ENCODE assay signal across 8 mouse cellular contexts in the genomic region with DNA sequence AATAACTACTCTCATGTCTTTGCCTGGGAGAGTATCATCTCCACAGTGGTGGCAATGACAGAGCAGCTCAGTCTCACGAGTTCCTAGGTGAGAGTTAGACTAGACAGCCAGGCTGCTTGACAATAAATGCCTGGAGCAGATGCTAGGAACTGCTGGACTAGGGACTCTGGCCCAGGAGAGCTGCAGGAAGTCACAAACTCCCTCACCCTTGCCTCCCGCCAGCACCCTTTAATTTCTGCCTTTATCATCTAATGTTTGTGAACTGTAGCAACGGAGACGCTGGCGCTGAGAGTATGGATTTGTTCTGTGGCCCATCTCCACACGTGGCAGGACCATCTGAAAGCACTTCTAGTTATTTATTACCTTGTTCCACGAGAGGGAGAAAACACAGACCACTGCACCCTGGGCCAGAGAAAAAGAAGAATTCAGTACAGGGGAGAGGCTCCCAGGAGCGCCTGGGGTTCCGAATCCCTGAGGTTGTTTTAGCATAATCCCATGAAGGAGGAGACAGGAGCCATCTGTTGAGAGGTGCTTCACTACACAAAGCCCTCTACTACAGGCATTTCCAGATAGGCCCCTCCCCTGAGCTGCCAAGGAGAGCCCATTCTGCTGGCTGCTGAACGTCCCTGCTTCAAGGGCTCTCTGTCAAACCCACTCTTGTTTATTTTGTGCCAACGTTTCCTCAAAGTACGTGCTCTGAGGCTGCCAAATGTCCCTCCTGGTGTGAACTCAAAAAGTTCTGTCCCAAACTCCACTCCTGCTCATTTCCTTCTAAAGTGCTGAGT.
DNase-seq lines count a peak whose midpoint lies in the region; ATAC-seq and TF ChIP-seq lines count a peak whose summit lies in the region.

No protein-coding gene starts in this region.

- POLR2A ChIA-PET in Patski (lab: Charles Lee): no interaction called here

- H3K36me3 ChIP-seq in embryonic facial prominence, embryonic 10.5 days (replicated peaks): no peaks in the 10 kb centered on the region; the same call in 1 of the 2 replicates
- peaks cover 8% of the 10 kb centered on the region; the same call in 1 of the 2 replicates for H3K36me3 ChIP-seq in heart, postnatal 0 days (replicated peaks; ENCODE audit: control insufficient read depth, insufficient read depth, low read length)
- no peaks in the 10 kb centered on the region for H3K36me3 ChIP-seq in midbrain, embryonic 11.5 days (ENCODE audit: control insufficient read depth, insufficient read depth, low read length)

- H3K27me3 ChIP-seq in Patski: no peaks in the 10 kb centered on the region
- H3K27me3 ChIP-seq in embryonic facial prominence, embryonic 10.5 days (replicated peaks; ENCODE audit: low read depth, poor library complexity, severe bottlenecking): 0 out of 2 replicates have a peak, but pooled peaks cover 5% of the 10 kb centered on the region
- H3K27me3 ChIP-seq in heart, postnatal 0 days (ENCODE audit: control insufficient read depth, insufficient read depth, low read length): no peaks in the 10 kb centered on the region
- H3K27me3 ChIP-seq in midbrain, embryonic 11.5 days (ENCODE audit: control insufficient read depth, insufficient read depth, low read length): 0 out of 2 replicates have a peak, but pooled peaks cover 2% of the 10 kb centered on the region

- ATAC-seq in Patski: peak; percentile 33
- ATAC-seq in heart, postnatal 0 days (ENCODE audit: insufficient read depth, low read depth): peak; percentile 66; the same call in 1 of the 2 replicates
- peak; percentile 83 for ATAC-seq in midbrain, embryonic 11.5 days (ENCODE audit: low FRiP score)
- ATAC-seq in monocyte, adult 5-6 weeks (replicated peaks; ENCODE audit: insufficient number of reproducible peaks, low FRiP score, low TSS enrichment, poor library complexity, severe bottlenecking): no peak

- in situ Hi-C loops in Patski (cut with MboI; ENCODE audit: low pct_unique_long_range_greater_than_20kb): no loop called here

- peak overlapping the region; percentile 39 for H3K4me2 ChIP-seq in heart, postnatal 0 days (ENCODE audit: low read depth, low read length)
- H3K4me2 ChIP-seq in midbrain, embryonic 11.5 days: no peak overlapping the region

- H3K4me3 ChIP-seq in embryonic facial prominence, embryonic 10.5 days: no peak overlapping the region
- no peak overlapping the region for H3K4me3 ChIP-seq in heart, postnatal 0 days (ENCODE audit: low read depth, low read length)
- no peak overlapping the region for H3K4me3 ChIP-seq in midbrain, embryonic 11.5 days (ENCODE audit: low read depth, low read length)

- CTCF ChIA-PET in Patski (lab: Charles Lee): interaction anchor here (0.6 to 1.2 kb wide), 2 partner anchors 34 to 1032 kb away, joined by 3 read pairs; no protein-coding TSS in a partner anchor

- TF ChIP-seq CTCF in Patski (IDR thresholded peaks at IDR 0.05): no peak
- TF ChIP-seq CTCF in heart, postnatal 0 days (IDR thresholded peaks at IDR 0.05; ENCODE audit: low read depth): no peak

- TF ChIP-seq EP300 in heart, postnatal 0 days (IDR thresholded peaks at IDR 0.05; ENCODE audit: low read depth): 0 out of 2 replicates have a peak, but pooled peaks have one; percentile 20

- H3K9me3 ChIP-seq in embryonic facial prominence, embryonic 10.5 days: no peaks in the 10 kb centered on the region
- H3K9me3 ChIP-seq in heart, postnatal 0 days (replicated peaks; ENCODE audit: control insufficient read depth, low read length): no peaks in the 10 kb centered on the region
- H3K9me3 ChIP-seq in midbrain, embryonic 11.5 days (ENCODE audit: control insufficient read depth, low read length): no peaks in the 10 kb centered on the region

- H3K4me1 ChIP-seq in embryonic facial prominence, embryonic 10.5 days: peaks cover 16% of the 10 kb centered on the region
- peaks cover 28% of the 10 kb centered on the region for H3K4me1 ChIP-seq in heart, postnatal 0 days (ENCODE audit: control insufficient read depth, insufficient read depth)
- H3K4me1 ChIP-seq in midbrain, embryonic 11.5 days (ENCODE audit: control insufficient read depth, insufficient read depth, low read length): peaks cover 19% of the 10 kb centered on the region

- H3K27ac ChIP-seq in embryonic facial prominence, embryonic 10.5 days (replicated peaks): peak overlapping the region; percentile 77
- peak overlapping the region; percentile 88 for H3K27ac ChIP-seq in heart, postnatal 0 days (ENCODE audit: low read depth)
- H3K27ac ChIP-seq in midbrain, embryonic 11.5 days (ENCODE audit: low read depth, low read length): peak overlapping the region; percentile 71

- peak; percentile 10 for DNase-seq in Patski (ENCODE audit: low read depth, low spot score)
- peak; percentile 40 for DNase-seq in embryonic facial prominence, embryonic 10.5 days (ENCODE audit: low spot score)
- DNase-seq in heart, postnatal 0 days (ENCODE audit: low spot score): peak; percentile 55
- peak; percentile 29 to 36 for DNase-seq in kidney, postnatal 36 days
- no peak for DNase-seq in midbrain, embryonic 11.5 days (ENCODE audit: low spot score, missing footprints)
- DNase-seq in right cerebral cortex, postnatal 14 days: no peak
- no peak for DNase-seq in layer of hippocampus, adult 8-10 months (ENCODE audit: low spot score in 2 of 2)

- H3K9ac ChIP-seq in heart, postnatal 0 days (replicated peaks; ENCODE audit: low read depth, low read length): peak overlapping the region; percentile 39
- peak overlapping the region; percentile 29; the same call in 1 of the 2 replicates for H3K9ac ChIP-seq in midbrain, embryonic 11.5 days (ENCODE audit: low read length)

- 22% methylated on average over 12 of the region's 12 CpGs for WGBS in embryonic facial prominence, embryonic 10.5 days
- WGBS in heart, postnatal 0 days: 10% methylated on average over 12 of the region's 12 CpGs
- 22% methylated on average over 12 of the region's 12 CpGs for WGBS in midbrain, embryonic 11.5 days

Comparison
In these comparisons a context has a peak if more than half of its experiments do, and no peak if none do; other contexts are left out.
1. DNase-seq: peak in Patski (single experiment), embryonic facial prominence, embryonic 10.5 days (single experiment), heart, postnatal 0 days (single experiment) and kidney, postnatal 36 days (2 of 2); none in midbrain, embryonic 11.5 days (single experiment), right cerebral cortex, postnatal 14 days (single experiment) and layer of hippocampus, adult 8-10 months (0 of 2).
2. Peak in every context shown above with its lines, with median percentiles within 50 percentile points of each other: H3K27ac ChIP-seq.